Mouse (Mus musculus) cerebellum, adult 9-10 months (tissue): ENCODE measurements at regions not wholly inside any gene's neighbourhood (a gene's known extent, or its start where the extent isn't known, plus 50 kb on each side); places are given as distances from the start of the nearest gene placed in this dataset.
A peak's percentile ranks its signal among the peaks of the same experiment; 100 is the strongest.

Experiments used
- DNase-seq: peaks from one replicate; pipeline ENCODE4 v3.0.0; 2022

GRCm38 (mm10) chr13:43919781-43920420 is 135.3 kb downstream of the Cd83 start:
- no peak for DNase-seq

GRCm38 (mm10) chr13:43930081-43930981 is 145.8 kb downstream of the Cd83 start:
- DNase-seq, result no peak

GRCm38 (mm10) chr13:43932946-43933345 is 148.4 kb downstream of the Cd83 start:
- no peak for DNase-seq

- no peak for DNase-seq
Observed at GRCm38 (mm10) chr13:43935284-43935683, 150.7 kb downstream of the Cd83 start.

- DNase-seq, result no peak
Observed at GRCm38 (mm10) chr13:43936504-43936903, 151.9 kb downstream of the Cd83 start.

GRCm38 (mm10) chr13:43938611-43939010 is 154.0 kb downstream of the Cd83 start:
- no peak for DNase-seq

GRCm38 (mm10) chr13:43939375-43939774 is 154.8 kb downstream of the Cd83 start:
- no peak for DNase-seq

- no peak for DNase-seq
Observed at GRCm38 (mm10) chr13:43941731-43942130, 157.2 kb downstream of the Cd83 start.

GRCm38 (mm10) chr13:43948606-43949005 is 164.0 kb downstream of the Cd83 start:
- no peak for DNase-seq

GRCm38 (mm10) chr13:43949740-43950643 is 165.4 kb downstream of the Cd83 start:
- no peak for DNase-seq

- DNase-seq, result no peak
Observed at GRCm38 (mm10) chr13:43952491-43952890, 167.9 kb downstream of the Cd83 start.

GRCm38 (mm10) chr13:43952972-43953592 is 168.5 kb downstream of the Cd83 start:
- DNase-seq, result no peak

- DNase-seq, result no peak
Observed at GRCm38 (mm10) chr13:43954714-43955393, 170.3 kb downstream of the Cd83 start.

GRCm38 (mm10) chr13:43957046-43957445 is 172.5 kb downstream of the Cd83 start:
- DNase-seq, result no peak

- DNase-seq, result no peak
Observed at GRCm38 (mm10) chr13:43959121-43959572, 174.6 kb downstream of the Cd83 start.

GRCm38 (mm10) chr13:43961047-43961690 is 176.6 kb downstream of the Cd83 start:
- DNase-seq, result no peak

GRCm38 (mm10) chr13:43961987-43962386 is 177.4 kb downstream of the Cd83 start:
- no peak for DNase-seq

- no peak for DNase-seq
Observed at GRCm38 (mm10) chr13:43963321-43963720, 178.7 kb downstream of the Cd83 start.

- DNase-seq, result no peak
Observed at GRCm38 (mm10) chr13:43965256-43965905, 180.8 kb downstream of the Cd83 start.

GRCm38 (mm10) chr13:43967516-43967915 is 182.9 kb downstream of the Cd83 start:
- DNase-seq, result peak; percentile 42

GRCm38 (mm10) chr13:43972906-43973305 is 188.3 kb downstream of the Cd83 start:
- no peak for DNase-seq
